Mouse (Mus musculus): ENCODE measurements at regions not wholly inside any gene's neighbourhood (a gene's known extent, or its start where the extent isn't known, plus 50 kb on each side); places are given as distances from the start of the nearest gene placed in this dataset.
"Not testable (repeated sequence)": the region's sequence is repeated elsewhere in the genome, so short reads cannot be mapped to it uniquely, and the experiment has no call there.

GRCm38 (mm10) chrX:68486585-68486984 is 191.8 kb upstream of the Fmr1 start:
- no peak for DNase-seq (ENCODE audit: low spot score in 2 of 2)

DNA sequence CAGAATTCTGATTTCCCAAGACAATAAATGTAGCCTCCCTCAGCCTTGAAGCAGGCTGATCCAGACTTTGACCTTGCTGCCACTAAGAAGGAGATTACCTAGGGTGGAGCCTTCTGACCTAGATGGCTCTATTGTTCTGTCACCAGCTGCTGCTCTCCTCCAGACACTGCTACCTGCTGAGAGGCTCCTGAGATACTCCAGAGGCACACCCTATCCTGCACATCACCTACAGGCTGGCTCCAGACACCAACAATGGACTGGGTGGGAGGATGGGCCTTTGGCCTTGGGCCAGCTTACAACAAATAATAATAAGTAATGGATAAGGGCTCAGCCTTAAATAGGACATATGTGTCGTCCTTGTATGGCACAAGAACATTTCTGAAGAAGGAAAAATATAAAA is 186.3 kb upstream of the Fmr1 start:
- not testable (repeated sequence) for DNase-seq (ENCODE audit: low spot score in 2 of 2)

GRCm38 (mm10) chrX:68494398-68495143 is 183.8 kb upstream of the Fmr1 start:
- no peak for DNase-seq (ENCODE audit: low spot score in 2 of 2)

DNA sequence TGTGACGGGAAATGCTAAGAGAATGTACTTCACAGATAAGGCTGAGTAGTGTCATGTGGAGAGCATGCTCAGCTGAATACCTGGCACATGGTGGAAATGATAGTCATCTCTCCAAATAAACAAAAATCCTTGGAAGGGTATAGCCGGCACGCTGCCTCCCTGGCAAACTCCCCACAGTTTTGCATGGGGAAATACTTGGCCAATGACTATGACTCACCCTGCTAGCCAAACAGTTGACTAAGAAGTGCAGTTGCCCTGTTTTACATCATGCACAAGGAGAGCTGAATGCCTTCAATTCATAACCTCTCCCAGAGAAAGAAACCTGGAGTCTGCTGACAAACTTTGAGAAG is 183.2 kb upstream of the Fmr1 start:
- no peak for DNase-seq (ENCODE audit: low spot score in 2 of 2)

- DNase-seq (ENCODE audit: low spot score in 2 of 2), result no peak
Measured at GRCm38 (mm10) chrX:68495751-68496150, 182.6 kb upstream of the Fmr1 start.

GRCm38 (mm10) chrX:68497886-68498285 is 180.5 kb upstream of the Fmr1 start:
- no peak for DNase-seq (ENCODE audit: low spot score in 2 of 2)

DNA sequence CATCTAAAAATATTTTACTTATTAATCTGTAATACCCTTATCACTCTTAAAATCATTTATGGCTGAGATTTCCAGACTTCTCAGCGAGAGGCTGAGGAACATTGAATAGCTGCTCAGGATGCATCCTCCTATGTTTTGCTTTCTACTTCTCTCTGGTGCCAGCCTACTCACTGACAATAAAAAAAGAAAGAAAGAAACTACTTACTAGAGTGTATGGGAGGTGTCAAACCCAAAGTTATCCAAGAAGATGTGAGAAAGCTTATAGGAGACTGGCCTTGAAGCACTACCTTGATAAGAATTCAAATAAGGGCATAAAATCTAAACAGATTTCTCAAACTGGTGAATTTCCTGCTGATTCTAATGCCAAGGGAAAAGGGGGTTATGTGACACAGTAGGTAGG is 175.4 kb upstream of the Fmr1 start:
- no peak for DNase-seq (ENCODE audit: low spot score in 2 of 2)

- DNase-seq (ENCODE audit: low spot score in 2 of 2), result no peak
Measured at GRCm38 (mm10) chrX:68507664-68508063, 170.7 kb upstream of the Fmr1 start.

DNA sequence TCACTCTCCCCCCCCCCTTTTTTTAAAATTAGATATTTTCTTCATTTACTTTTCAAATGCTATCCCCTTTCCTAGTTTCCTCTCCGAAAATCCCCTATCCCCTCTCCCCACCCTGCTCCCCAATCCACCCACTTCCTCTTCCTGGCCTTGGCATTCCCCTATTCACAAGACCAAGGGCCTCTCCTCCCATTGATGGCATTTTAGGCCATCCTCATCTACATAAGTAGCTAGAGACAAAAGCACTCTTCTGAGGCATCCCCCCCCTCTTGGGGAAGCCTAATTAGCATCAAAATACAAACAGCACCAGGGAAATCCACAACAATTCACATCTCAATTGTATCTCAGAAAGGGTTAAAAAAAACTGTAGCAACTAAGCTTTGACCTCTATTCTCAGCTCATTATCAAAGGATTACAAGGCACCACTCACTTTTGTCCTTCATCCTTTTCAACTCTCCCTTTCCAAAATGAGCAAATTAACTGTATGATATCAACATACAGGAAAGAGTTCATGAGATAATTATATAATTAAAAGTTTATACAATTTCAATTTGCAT is 166.1 kb upstream of the Fmr1 start:
- DNase-seq (ENCODE audit: low spot score in 2 of 2), result no peak

DNA sequence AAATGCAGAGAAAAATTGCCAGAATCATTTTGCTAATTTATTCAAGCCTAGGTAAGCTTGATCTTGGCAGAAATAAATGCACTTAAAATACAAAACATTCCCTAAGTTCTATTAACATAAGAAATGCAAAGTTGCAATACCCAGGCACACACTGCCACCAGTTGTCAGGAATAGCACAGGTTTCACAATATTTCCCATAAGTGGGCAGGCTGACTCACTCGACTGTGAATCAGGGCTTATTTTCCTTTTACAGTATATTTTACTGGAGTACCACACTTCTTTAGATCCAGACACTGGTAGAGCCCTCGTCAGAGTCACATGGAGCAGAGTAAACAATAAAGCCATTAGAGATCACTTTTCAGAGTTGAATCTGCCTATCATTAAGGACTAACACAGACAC is 131.8 kb upstream of the Fmr1 start:
- peak; percentile 9 to 32 for DNase-seq (ENCODE audit: low spot score in 2 of 2)

DNA sequence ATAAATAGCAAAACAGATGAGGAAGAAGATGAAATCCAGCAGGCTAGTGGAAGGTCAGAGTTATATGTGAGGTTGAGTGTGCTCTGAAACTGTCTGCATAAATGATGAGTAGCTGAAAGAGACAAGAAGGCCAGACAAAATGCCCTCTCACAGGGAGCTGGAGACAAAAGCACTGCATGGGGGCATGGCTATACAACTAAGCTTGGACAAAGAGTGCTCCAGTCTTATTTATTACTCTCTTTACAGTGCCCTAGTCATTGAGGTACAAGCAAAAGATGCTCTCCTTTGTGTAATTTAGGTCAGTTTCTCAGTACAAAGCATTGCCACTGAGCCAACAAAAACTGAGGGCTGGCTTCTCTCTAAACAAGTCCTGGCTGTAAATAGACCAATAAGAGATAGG is 124.3 kb upstream of the Fmr1 start:
- no peak for DNase-seq (ENCODE audit: low spot score in 2 of 2)

DNA sequence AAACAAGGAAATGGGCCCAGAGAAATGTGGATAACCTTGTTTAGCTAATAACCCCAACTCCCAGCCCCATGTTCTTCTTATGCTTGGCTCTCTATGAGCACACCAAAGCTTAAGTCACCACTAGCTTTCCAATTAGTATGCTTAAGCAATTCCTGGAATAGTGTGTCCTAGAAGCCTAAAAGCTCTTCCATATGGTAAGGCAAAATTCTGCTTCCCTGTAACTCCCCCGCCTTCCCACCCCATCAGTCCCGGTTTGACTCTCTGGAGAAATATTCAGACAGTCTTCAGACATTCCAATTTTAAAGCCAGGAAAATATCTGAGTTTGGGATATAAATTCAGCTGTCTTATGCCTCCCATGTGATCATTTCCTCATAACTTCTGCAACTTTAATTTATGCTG is 120.6 kb upstream of the Fmr1 start:
- DNase-seq (ENCODE audit: low spot score in 2 of 2), result peak in 1 of 2 experiments; percentile 30

DNA sequence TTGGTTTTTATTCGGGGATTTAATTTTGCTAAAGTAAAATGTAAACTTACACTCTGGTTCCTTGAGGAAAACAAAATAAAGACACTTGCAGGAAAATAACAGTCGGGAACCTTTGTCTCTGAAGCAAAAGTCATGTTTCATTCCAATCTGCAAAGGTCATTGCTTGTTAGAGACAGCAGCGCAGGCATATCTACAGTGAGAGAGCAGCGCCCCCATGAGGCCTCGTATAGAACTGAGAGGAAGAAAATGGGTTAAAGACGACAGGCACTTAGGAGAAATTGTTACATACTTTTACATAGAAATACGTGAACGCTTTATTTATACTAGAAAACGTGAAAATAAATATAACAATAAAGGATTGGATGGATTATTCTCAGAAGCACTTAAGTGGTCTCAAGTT is 93.1 kb upstream of the Fmr1 start:
- DNase-seq (ENCODE audit: low spot score in 2 of 2), result peak; percentile 3

DNA sequence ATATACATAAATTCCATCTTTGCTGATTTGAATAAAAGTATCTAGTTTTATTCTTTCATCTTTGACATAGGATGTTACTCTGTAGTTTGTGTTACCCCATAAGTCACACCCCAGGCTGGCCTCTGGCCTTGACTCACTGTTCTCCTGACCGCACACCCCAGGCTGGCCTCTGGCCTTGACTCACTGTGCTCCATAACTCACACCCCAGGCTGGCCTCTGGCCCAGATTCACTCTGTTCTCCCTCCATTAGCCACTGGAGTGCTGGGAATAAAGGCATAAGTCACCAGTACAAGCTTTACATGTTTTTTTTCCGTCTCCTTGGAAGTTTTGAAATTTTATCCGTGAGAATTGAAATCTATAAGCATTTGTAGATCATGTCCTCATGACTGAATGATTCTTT is 56.2 kb upstream of the Fmr1 start:
- no peak for DNase-seq (ENCODE audit: low spot score in 2 of 2)

Data from right cerebral cortex, postnatal 36 days (tissue).